Mouse (Mus musculus) C2C12 (cell line): Measurements from ENCODE around the gene Vmn1r111.
"Not testable (repeated sequence)": the region's sequence is repeated elsewhere in the genome, so short reads cannot be mapped to it uniquely, and the experiment has no call there.

Source experiments
- CEBPB ChIP-seq: IDR thresholded peaks from one replicate; pipeline ENCODE4 v1.6.1; 2011; ENCODE audit warnings: low read depth, mild to moderate bottlenecking, control low read depth, moderate library complexity
- CTCF ChIP-seq: IDR thresholded peaks from one replicate; pipeline ENCODE4 v1.5.1; 2011; ENCODE audit not compliant: control insufficient read depth, insufficient read depth, insufficient read length
- MAX ChIP-seq: IDR thresholded peaks from one replicate; pipeline ENCODE4 v1.6.1; 2011; ENCODE audit warnings: mild to moderate bottlenecking, control low read depth

DNA sequence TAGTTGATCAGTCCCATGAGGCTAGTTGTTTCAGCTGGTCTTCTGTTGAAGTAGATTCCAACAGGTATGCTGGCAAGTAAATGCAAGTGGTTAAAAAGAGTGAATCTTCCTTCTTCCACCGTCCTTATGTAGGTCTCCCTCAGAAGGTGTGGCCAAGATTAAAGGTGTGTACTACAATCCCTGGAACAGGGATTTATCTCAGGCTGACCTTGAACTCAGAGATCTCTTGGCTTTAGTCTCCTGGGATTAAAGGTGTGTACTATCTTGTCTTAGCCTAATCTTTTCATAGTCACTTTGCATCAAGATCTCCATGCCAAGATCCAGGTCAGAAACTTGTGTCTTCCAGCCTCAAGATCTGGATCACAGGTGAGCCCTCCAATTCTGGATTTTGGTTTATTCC, 27.5 kb upstream of the Vmn1r111 start, which contains the start of gene Gm10668:
- TF ChIP-seq CTCF, MAX, CEBPB: not testable (repeated sequence)
